Mouse (Mus musculus) Patski (cell line): Measurements from ENCODE around the gene Tigar. TPM values are rescaled to one million over a fixed set of nuclear protein-coding genes. Genes with fewer than 3 reads are reported as not detected.
A peak's percentile ranks its signal among the peaks of the same experiment; 100 is the strongest.

Experiments used
- ATAC-seq: fragments of 100-300 bp; one replicate; pipeline ENCODE4 v1.8.0; 2021
- CTCF ChIA-PET: fragments of 350-600 bp; sonication (Branson Sonifier 250); formaldehyde crosslinking; loops from one replicate; lab custom pipeline; 2022; ENCODE audit warnings: inconsistent platforms; lab: Charles Lee
- POLR2A ChIA-PET: fragments of 350-600 bp; sonication (Branson Sonifier 250); formaldehyde crosslinking; loops from one replicate; lab custom pipeline; 2022; ENCODE audit warnings: antibody characterized with exemption, inconsistent platforms; lab: Charles Lee
- DNase-seq: peaks from one replicate; pipeline ENCODE4 v3.0.0-alpha.2; 2011; ENCODE audit warnings: low read depth, low spot score
- H3K27me3 ChIP-seq: fragments of 371-371 bp; one replicate; pipeline ENCODE4 v1.5.1; 2021
- CTCF ChIP-seq: fragments of 100-300 bp; IDR thresholded peaks from one replicate; pipeline ENCODE4 v1.5.1; 2021
- in situ Hi-C: fragments of 300-500 bp; cut with MboI; formaldehyde crosslinking; loops from 3 replicates; pipeline ENCODE4 v1.11.1; 2018; ENCODE audit warnings: low pct_unique_long_range_greater_than_20kb, mixed read lengths
- polyA plus RNA-seq: library from polyadenylated mRNA; unstranded; gene quantifications from one replicate; pipeline ENCODE4 v1.2.3, GENCODE M21; 2021

Gene Tigar
- polyA plus RNA-seq, 1 experiment from 2014 or later, result 14.4 TPM

DNA sequence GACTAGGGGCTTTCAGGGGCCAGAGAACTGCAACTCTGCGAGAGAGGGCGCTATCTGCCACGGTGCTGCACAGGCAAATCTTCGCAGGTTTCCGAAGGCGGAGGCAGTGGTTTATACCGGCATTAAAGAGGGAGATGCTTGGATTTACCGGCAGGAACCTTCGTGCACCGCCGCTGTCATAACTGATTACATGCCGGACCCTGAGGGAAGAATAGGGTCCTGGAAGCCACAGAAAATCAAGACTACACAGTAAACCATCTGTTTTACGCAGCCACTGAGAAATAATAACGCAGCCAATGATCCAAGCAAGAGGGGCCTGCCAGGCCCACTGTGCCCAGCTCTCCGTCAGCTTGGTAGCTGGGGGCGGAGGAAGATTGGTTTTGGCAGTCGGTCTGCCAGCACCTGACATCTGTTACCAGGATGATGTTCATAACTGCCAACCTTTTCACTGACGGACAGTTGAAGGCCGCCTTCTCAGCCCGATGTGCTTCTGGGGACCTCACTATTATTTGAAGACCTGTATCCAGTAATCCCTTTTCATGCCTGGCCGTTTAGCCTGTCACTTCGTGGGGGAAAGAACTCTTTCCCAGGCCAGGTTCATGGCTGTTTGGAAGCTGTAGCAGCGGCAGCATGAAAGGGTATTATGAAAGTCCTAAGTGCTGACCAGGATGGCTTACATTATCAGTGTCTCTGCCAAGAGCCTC is 5.5 kb upstream of the Tigar start:
- no peaks in the 10 kb centered on the region for H3K27me3 ChIP-seq
- in situ Hi-C loops, result no loop called here
- TF ChIP-seq CTCF, result no peak
- POLR2A ChIA-PET, result interaction anchor here (0.8 kb wide), 1 partner anchor 58 kb away, joined by 3 read pairs; no protein-coding TSS in a partner anchor
- CTCF ChIA-PET, result interaction anchor here (1.1 to 1.3 kb wide), 2 partner anchors 12 kb away, joined by 3 read pairs; no protein-coding TSS in a partner anchor
- DNase-seq (no peak), ATAC-seq (no peak)

DNA sequence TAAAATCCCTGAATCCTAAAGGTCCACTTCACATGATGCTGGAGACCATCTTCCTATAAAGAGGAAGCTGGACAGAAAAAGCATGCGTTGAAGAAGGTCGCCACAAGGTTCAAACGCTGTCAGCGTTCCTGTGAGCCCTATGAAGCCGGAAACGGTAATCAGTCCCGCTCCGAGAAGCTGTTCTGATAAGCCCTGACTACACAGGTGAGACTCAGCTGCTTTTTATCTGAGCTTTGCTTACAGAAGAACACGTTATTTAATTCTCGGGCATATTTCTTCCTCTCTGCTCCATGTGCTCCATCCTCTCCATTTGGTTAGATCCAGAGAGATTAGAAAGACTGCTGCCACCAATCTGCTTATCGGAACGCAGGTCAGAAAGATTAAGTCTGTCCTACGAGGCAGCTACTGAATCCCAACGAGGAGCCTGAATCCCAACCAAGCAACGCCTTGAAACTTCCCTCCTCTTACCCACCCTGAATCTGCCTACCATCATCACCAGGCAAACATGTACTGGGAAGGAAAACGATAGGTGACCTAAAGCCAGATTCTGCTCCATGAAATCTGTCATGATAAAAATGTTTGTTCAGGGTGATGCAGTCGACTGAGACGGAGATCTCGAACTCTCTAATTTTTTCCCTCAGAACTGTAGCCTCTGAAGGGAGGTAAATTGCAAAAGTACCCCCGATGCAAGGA is 843 bp downstream of the Tigar start:
- DNase-seq (no peak), ATAC-seq (no peak)
- no peak for TF ChIP-seq CTCF
- POLR2A ChIA-PET, result no interaction called here
- CTCF ChIA-PET, result interaction anchor here (1.0 kb wide), 1 partner anchor 15 kb away, joined by 3 read pairs; no protein-coding TSS in a partner anchor
- in situ Hi-C loops, result no loop called here
- H3K27me3 ChIP-seq, result no peaks in the 10 kb centered on the region

DNA sequence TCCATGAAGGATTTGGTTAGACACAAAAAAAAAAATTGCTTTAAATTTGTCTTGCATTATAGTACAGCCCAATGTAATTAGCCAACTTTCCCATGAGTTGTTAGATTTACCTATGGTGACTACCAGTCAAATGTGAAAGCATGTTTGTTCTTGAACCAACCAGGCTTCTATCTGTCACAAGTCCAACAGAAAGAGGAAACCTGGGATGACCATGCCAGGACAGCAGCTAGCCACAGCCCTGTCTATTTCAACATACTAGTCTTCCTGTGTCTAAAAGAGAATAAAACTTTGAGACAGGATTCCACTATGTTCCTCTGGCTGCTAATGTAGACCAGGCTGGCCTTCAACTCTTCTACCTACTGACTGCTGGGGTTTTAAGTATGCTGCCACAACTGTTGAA is 1.9 kb downstream of the Tigar start:
- POLR2A ChIA-PET, result no interaction called here
- CTCF ChIA-PET, result no interaction called here
- no peak for ATAC-seq

DNA sequence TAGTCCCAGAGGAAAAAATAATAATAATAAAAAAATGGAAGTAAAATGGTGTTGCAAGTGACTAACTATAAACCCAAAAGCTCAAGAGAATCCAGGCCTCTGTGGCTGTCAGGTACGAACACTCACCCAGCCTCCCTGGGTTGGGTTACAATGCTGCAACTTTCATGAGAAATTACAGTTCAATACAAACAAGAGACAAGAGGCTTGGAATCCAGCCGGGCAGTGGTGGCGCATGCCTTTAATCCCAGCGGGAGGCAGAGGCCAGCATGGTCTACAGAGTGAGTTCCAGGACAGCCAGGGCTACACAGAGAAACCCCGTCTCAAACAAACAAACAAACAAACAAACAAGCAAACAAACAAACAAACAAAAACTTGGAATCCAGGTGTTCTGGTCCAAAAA is 2.6 kb downstream of the Tigar start:
- no peak for TF ChIP-seq CTCF
- CTCF ChIA-PET, result interaction anchor here (1.6 kb wide), 1 partner anchor 12 kb away, joined by 11 read pairs; no protein-coding TSS in a partner anchor
- POLR2A ChIA-PET, result no interaction called here
- DNase-seq (no peak), ATAC-seq (no peak)
- H3K27me3 ChIP-seq, result no peaks in the 10 kb centered on the region
- in situ Hi-C loops, result no loop called here

More for the DNA sequence above, 1.9 kb downstream of the Tigar start:
- in situ Hi-C loops, result no loop called here
- H3K27me3 ChIP-seq, result no peaks in the 10 kb centered on the region
- no peak for DNase-seq
- TF ChIP-seq CTCF, result no peak

DNA sequence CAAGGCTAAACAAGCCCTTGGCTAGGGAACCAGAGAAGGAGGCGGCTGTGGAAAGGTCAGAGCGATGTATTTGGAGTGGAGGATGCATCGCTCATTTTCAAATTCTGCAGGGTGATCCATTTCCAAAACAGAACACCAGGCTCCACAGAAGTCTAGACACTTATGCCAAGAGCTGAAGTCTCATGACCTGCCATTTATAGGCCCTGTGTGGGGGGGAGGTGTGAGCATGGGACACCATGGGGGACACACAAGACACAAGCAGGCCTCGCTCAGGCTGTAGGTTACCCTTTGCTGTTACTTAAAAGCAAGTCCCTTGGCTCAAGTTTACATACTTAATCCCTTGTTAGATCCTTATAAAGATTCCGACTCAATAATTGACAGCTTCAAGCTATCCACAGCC is 3.2 kb downstream of the Tigar start:
- POLR2A ChIA-PET, result no interaction called here

DNA sequence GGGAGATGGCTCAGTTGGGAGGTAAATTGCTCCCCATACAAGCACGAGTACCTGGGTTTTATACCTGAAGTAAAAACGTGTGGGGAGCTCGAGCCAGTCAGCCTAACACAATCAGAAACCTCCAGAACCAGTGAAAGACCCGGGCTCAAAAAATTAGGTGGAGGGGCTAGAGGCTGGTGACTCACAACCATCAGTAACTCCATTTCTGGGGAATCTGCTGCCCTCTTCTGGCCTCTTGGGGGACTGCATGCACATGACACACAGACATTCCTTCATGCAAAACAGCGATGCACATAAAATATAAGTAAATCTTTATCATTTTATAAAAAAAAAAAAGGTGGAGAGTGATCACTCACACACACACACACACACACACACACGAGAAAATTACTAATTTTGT is 4.2 kb downstream of the Tigar start:
- POLR2A ChIA-PET, result no interaction called here
- in situ Hi-C loops, result no loop called here
- CTCF ChIA-PET, result interaction anchor here (0.8 to 1.6 kb wide), 7 partner anchors 10 to 158 kb away, joined by 3 to 11 read pairs (median 3); no protein-coding TSS in a partner anchor
- peak; percentile 64 for TF ChIP-seq CTCF
- no peak for ATAC-seq
- DNase-seq, result no peak
- no peaks in the 10 kb centered on the region for H3K27me3 ChIP-seq

More for the DNA sequence above, 3.2 kb downstream of the Tigar start:
- H3K27me3 ChIP-seq, result no peaks in the 10 kb centered on the region
- DNase-seq, result no peak
- in situ Hi-C loops, result no loop called here
- TF ChIP-seq CTCF, result no peak
- CTCF ChIA-PET, result interaction anchor here (0.8 to 1.6 kb wide), 4 partner anchors 12 to 149 kb away, joined by 3 to 11 read pairs (median 3); no protein-coding TSS in a partner anchor
- ATAC-seq, result no peak

DNA sequence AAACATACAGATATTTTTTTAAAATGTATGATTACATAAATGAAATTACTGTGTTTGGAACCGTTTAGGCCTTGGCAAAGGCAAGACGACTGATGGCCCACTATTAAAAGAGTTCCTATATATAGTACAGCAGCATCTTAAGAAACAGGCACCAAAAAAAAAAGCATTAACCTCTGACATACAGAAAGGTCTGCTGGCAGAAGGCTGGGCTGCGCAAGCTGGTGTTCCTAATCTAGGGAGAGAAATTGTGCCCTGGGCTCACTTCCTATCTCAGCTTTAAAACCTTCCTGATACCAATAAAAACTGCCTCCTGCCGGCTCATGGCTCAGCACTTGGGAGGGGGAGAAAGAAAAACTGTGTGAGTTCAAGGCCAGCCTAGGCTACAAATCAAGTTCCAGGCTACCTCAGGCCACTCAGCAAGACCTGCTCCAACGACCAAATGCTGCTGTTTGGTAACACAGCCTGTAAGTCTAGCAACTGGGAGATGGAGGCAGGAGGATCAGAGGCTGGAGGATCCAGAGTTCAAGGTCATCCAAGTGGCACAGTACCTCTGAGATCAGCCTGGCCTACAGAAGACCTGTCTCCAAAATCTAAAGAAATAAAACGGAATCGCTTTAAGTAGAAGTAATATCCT is 4.8 kb downstream of the Tigar start:
- ATAC-seq (no peak), DNase-seq (no peak)
- TF ChIP-seq CTCF, result no peak
- ChIA-PET CTCF (interaction anchor here (0.8 to 1.5 kb wide), 5 partner anchors 10 to 168 kb away, joined by 3 to 7 read pairs (median 3); no protein-coding TSS in a partner anchor), POLR2A (no interaction called here)
- in situ Hi-C loops, result no loop called here
- no peaks in the 10 kb centered on the region for H3K27me3 ChIP-seq

DNA sequence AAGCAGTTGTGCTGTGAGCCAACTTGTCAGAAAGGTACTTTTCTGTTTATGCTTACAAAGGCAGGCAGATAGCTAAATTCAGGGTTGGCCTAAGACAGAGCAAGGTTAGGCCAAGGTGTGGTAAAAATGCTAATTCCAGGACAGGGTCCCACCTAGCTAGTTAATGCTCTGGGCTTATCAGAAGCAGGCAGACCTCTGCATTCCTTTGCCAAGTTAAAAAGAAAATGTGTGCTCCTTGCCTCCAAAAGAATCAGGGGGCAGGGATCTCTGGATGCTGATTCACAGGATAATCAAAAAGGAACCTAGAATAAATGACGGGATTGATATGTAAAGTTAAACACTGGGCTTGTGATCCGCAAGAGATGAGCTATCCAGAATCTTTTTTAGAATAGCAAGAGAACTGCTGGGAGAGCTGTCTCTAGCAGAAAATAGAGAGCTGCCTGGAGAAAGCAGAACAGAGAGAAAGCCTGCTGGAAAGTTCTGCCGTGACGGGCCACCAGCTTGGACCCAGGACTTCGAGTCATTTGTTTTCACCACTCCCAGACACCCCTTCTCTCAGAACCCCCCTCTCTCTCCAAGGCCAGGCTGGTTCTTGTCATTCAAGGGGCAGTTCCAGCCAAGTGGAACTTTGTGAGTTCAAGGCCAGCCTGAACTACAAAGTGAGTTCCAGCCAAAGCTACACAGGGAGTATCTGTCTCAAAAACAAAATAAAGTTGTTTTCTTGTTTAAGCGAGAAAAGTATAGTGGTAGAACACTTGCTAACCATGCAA is 5.7 kb downstream of the Tigar start:
- DNase-seq (no peak), ATAC-seq (no peak)
- no peak for TF ChIP-seq CTCF
- CTCF ChIA-PET, result interaction anchor here (0.8 to 1.3 kb wide), 4 partner anchors 9 to 168 kb away, joined by 3 to 7 read pairs (median 3); no protein-coding TSS in a partner anchor
- in situ Hi-C loops, result no loop called here
- no peaks in the 10 kb centered on the region for H3K27me3 ChIP-seq
- POLR2A ChIA-PET, result no interaction called here

DNA sequence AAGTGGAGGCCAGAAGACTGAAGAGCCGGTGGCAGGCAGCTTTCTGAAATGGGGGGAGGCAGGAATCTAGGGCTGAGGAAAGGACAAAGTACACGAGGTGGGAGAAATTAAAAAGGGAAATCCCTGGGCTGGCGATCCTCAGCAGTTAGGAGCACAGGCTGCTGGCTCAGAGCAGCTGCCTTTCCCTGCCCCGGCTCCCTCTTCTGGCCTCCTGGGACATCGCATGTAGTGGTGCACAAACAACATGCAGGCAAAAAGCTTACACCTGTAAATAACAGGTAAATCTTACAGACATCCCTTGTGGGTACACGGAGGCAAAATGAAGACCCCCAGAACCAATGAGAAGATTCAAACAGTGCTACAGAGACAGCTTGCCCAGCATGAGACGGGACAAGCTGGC is 14.8 kb downstream of the Tigar start:
- no peaks in the 10 kb centered on the region for H3K27me3 ChIP-seq
- peak; percentile 73 for TF ChIP-seq CTCF
- ATAC-seq, result peak; percentile 31
- ChIA-PET POLR2A (no interaction called here), CTCF (interaction anchor here (0.7 to 2.0 kb wide), 9 partner anchors 9 to 155 kb away, joined by 3 to 11 read pairs (median 5); partner anchors contain the start of genes D6Wsu163e and Rad51ap1)
- DNase-seq, result no peak
- in situ Hi-C loops, result no loop called here
